Mouse (Mus musculus) gastrocnemius, postnatal 10 days (tissue): ENCODE results near the gene Slc35e3. TPM values are rescaled to one million over a fixed set of nuclear protein-coding genes. Genes with fewer than 3 reads are reported as not detected.
"Not testable (repeated sequence)": the region's sequence is repeated elsewhere in the genome, so short reads cannot be mapped to it uniquely, and the experiment has no call there.

Experiments
- DNase-seq: peaks from one replicate; pipeline ENCODE4 v3.0.0; 2021; ENCODE audit warnings: mixed read lengths
- total RNA-seq, 2 experiments: library from RNA; stranded (reverse); gene quantifications; 2 replicates each; pipeline ENCODE4 v1.2.3; 2021

Gene Slc35e3
- total RNA-seq, 2 experiments from 2014 or later = 6.9 to 8.0 TPM

- DNase-seq = no peak
Measured at GRCm38 (mm10) chr10:117712871-117713270, 33.3 kb downstream of the Slc35e3 start.

GRCm38 (mm10) chr10:117712191-117712754 is 33.9 kb downstream of the Slc35e3 start:
- no peak for DNase-seq

GRCm38 (mm10) chr10:117711408-117711807 is 34.8 kb downstream of the Slc35e3 start:
- DNase-seq = no peak

GRCm38 (mm10) chr10:117710604-117711141 is 35.5 kb downstream of the Slc35e3 start, which contains the start of gene Mdm2:
Gene Mdm2, minus strand, starts transcription at chr10:117710758.
- DNase-seq = peak; percentile 99

- DNase-seq = peak; percentile 78
Measured at GRCm38 (mm10) chr10:117709930-117710603, 36.1 kb downstream of the Slc35e3 start.

GRCm38 (mm10) chr10:117709326-117709830 is 36.8 kb downstream of the Slc35e3 start:
- no peak for DNase-seq

GRCm38 (mm10) chr10:117708856-117709255 is 37.3 kb downstream of the Slc35e3 start:
- DNase-seq = no peak

GRCm38 (mm10) chr10:117708376-117708775 is 37.8 kb downstream of the Slc35e3 start:
- DNase-seq = no peak

- no peak for DNase-seq
Measured at GRCm38 (mm10) chr10:117707114-117707838, 38.9 kb downstream of the Slc35e3 start.

GRCm38 (mm10) chr10:117706440-117706839 is 39.7 kb downstream of the Slc35e3 start:
- DNase-seq = no peak

GRCm38 (mm10) chr10:117705806-117706205 is 40.4 kb downstream of the Slc35e3 start:
- DNase-seq = no peak

GRCm38 (mm10) chr10:117704964-117705335 is 41.2 kb downstream of the Slc35e3 start:
- no peak for DNase-seq

- not testable (repeated sequence) for DNase-seq
Measured at GRCm38 (mm10) chr10:117704314-117704963, 41.7 kb downstream of the Slc35e3 start.

GRCm38 (mm10) chr10:117703506-117703905 is 42.7 kb downstream of the Slc35e3 start:
- DNase-seq = no peak

- no peak for DNase-seq
Measured at GRCm38 (mm10) chr10:117702024-117702833, 43.9 kb downstream of the Slc35e3 start.

GRCm38 (mm10) chr10:117701034-117701829 is 44.9 kb downstream of the Slc35e3 start:
- DNase-seq = no peak

- no peak for DNase-seq
Measured at GRCm38 (mm10) chr10:117700450-117700849, 45.7 kb downstream of the Slc35e3 start.

- no peak for DNase-seq
Measured at GRCm38 (mm10) chr10:117699914-117700313, 46.3 kb downstream of the Slc35e3 start.

- DNase-seq = no peak
Measured at GRCm38 (mm10) chr10:117698313-117699138, 47.6 kb downstream of the Slc35e3 start.
